Mouse (Mus musculus) C2C12 (cell line): ENCODE results near the gene Gm20388.

Experiments
- CTCF ChIP-seq: IDR thresholded peaks from one replicate; pipeline ENCODE4 v1.5.1; 2011; ENCODE audit not compliant: control insufficient read depth, insufficient read depth, insufficient read length
- MAX ChIP-seq: IDR thresholded peaks from one replicate; pipeline ENCODE4 v1.6.1; 2011; ENCODE audit warnings: mild to moderate bottlenecking, control low read depth
- MYOD1 ChIP-seq: IDR thresholded peaks from one replicate; pipeline ENCODE4 v1.6.1; 2011; ENCODE audit warnings: low read depth; ENCODE audit not compliant: control insufficient read depth, insufficient read length
- MYOG ChIP-seq: IDR thresholded peaks from one replicate; pipeline ENCODE4 v1.6.1; 2011; ENCODE audit not compliant: control insufficient read depth, insufficient read length; ENCODE audit errors: extremely low read depth
- USF1 ChIP-seq: IDR thresholded peaks from one replicate; pipeline ENCODE4 v1.6.1; 2011; ENCODE audit warnings: low read depth, mild to moderate bottlenecking, control low read depth, moderate library complexity

- TF ChIP-seq CTCF (no peak), USF1 (no peak), MYOD1 (peak; percentile 23), MAX (peak; percentile 10), MYOG (no peak)
These were observed 1223.9 kb downstream of the Gm20388 start for GRCm38 (mm10) chr8:121134512-121134911.
